Mouse (Mus musculus) embryonic facial prominence, embryonic 12.5 days (tissue): ENCODE results near the gene Thrap3. TPM values are rescaled to one million over a fixed set of nuclear protein-coding genes. Genes with fewer than 3 reads are reported as not detected.

Experiments
- ATAC-seq: fragments of 200-750 bp; cut with Nextera tagmentation; 2 replicates; pipeline ENCODE4 v1.8.0; 2017; ENCODE audit not compliant: insufficient number of reproducible peaks, insufficient read depth, low FRiP score, low TSS enrichment
- H3K27ac ChIP-seq: fragments of 300-500 bp; sonication (generic); 2 replicates; pipeline ENCODE4 v1.5.1; 2016; ENCODE audit warnings: mild to moderate bottlenecking
- H3K27me3 ChIP-seq: fragments of 300-500 bp; sonication (generic); 2 replicates; pipeline ENCODE4 v1.6.1; 2016; ENCODE audit warnings: mild to moderate bottlenecking, moderate library complexity
- H3K36me3 ChIP-seq: fragments of 300-500 bp; sonication (generic); 2 replicates; pipeline ENCODE4 v1.6.1; 2016; ENCODE audit warnings: mild to moderate bottlenecking
- H3K4me1 ChIP-seq: fragments of 300-500 bp; sonication (generic); 2 replicates; pipeline ENCODE4 v1.6.1; 2016
- H3K4me2 ChIP-seq: fragments of 300-500 bp; sonication (generic); replicated peaks from 2 replicates; pipeline ENCODE4 v1.6.1; 2016; ENCODE audit warnings: mild to moderate bottlenecking, moderate library complexity
- H3K4me3 ChIP-seq: fragments of 300-500 bp; sonication (generic); 2 replicates; pipeline ENCODE4 v1.5.1; 2016; ENCODE audit warnings: mild to moderate bottlenecking
- H3K9ac ChIP-seq: fragments of 300-500 bp; sonication (generic); 2 replicates; pipeline ENCODE4 v1.6.1; 2016; ENCODE audit warnings: mild to moderate bottlenecking, moderate library complexity
- H3K9me3 ChIP-seq: fragments of 300-500 bp; sonication (generic); 2 replicates; pipeline ENCODE4 v1.6.1; 2016; ENCODE audit warnings: mild to moderate bottlenecking, moderate library complexity
- WGBS: fragments of 180-500 bp; shearing (Covaris S2); methylation state at CpG from one replicate; pipeline ENCODE4 v1.1.7; 2016; 5-methylcytosine and 5-hydroxymethylcytosine counted together
- polyA plus RNA-seq: library from polyadenylated mRNA; unstranded; fragments of >200 nt; fragmentation: Nextera tagmentation; extraction: Ambion mirVana; gene quantifications from 2 replicates; pipeline ENCODE4 v1.2.1, GENCODE M21; 2016

The Thrap3 gene
- polyA plus RNA-seq, result 298 and 302 TPM in 2 replicates

- H3K36me3 ChIP-seq, result no peaks in the 10 kb centered on the region
- peak within 1 kb of the TSS; percentile 68 for H3K4me2 ChIP-seq
- H3K9ac ChIP-seq, result peak within 1 kb of the TSS; percentile 76
- H3K4me3 ChIP-seq, result peak within 1 kb of the TSS; percentile 83
- H3K27ac ChIP-seq, result peak within 1 kb of the TSS; percentile 97
- peak; percentile 98 for ATAC-seq
- WGBS, result under 1% methylated on average over 70 of the region's 75 CpGs
- no peaks in the 10 kb centered on the region for H3K27me3 ChIP-seq
- no peaks in the 10 kb centered on the region for H3K9me3 ChIP-seq
- peaks cover 25% of the 10 kb centered on the region for H3K4me1 ChIP-seq
Observed at GRCm38 (mm10) chr4:126202303-126203181, at the start of gene Thrap3. TSS of gene Thrap3 (minus strand) at chr4:126202760.

GRCm38 (mm10) chr4:126251655-126252254 is 49.2 kb upstream of the Thrap3 start:
- H3K9ac ChIP-seq, result peak overlapping the region; percentile 20; the same call in 1 of the 2 replicates
- H3K4me3 ChIP-seq, result no peak overlapping the region
- peaks cover 19% of the 10 kb centered on the region for H3K36me3 ChIP-seq

GRCm38 (mm10) chr4:126250659-126251058 is 48.1 kb upstream of the Thrap3 start:
- Histone ChIP-seq H3K4me3 (no peak overlapping the region), H3K27me3 (no peaks in the 10 kb centered on the region), H3K4me1 (peaks cover 64% of the 10 kb centered on the region), H3K9ac (no peak overlapping the region), H3K9me3 (no peaks in the 10 kb centered on the region), H3K36me3 (peaks cover 26% of the 10 kb centered on the region), H3K27ac (no peak overlapping the region), H3K4me2 (no peak overlapping the region)
- 59% methylated on average over 4 of the region's 4 CpGs for WGBS
- no peak for ATAC-seq

More at GRCm38 (mm10) chr4:126251655-126252254, 49.2 kb upstream of the Thrap3 start:
- ATAC-seq, result no peak
- WGBS, result 46% methylated on average over 11 of the region's 11 CpGs
- Histone ChIP-seq H3K4me1 (peaks cover 60% of the 10 kb centered on the region), H3K27ac (peak overlapping the region; percentile 54; the same call in 1 of the 2 replicates), H3K4me2 (peak overlapping the region; percentile 28), H3K27me3 (no peaks in the 10 kb centered on the region), H3K9me3 (no peaks in the 10 kb centered on the region)

GRCm38 (mm10) chr4:126248261-126248868 is 45.8 kb upstream of the Thrap3 start:
- no peak overlapping the region for H3K9ac ChIP-seq
- 25% methylated on average over 11 of the region's 11 CpGs for WGBS
- no peaks in the 10 kb centered on the region for H3K27me3 ChIP-seq
- H3K4me2 ChIP-seq, result no peak overlapping the region
- peaks cover 48% of the 10 kb centered on the region for H3K4me1 ChIP-seq
- H3K27ac ChIP-seq, result no peak overlapping the region
- H3K4me3 ChIP-seq, result no peak overlapping the region
- no peak for ATAC-seq
- peaks cover 32% of the 10 kb centered on the region for H3K36me3 ChIP-seq
- H3K9me3 ChIP-seq, result no peaks in the 10 kb centered on the region

GRCm38 (mm10) chr4:126246202-126246889 is 43.8 kb upstream of the Thrap3 start:
- Histone ChIP-seq H3K9ac (no peak overlapping the region; the same call in 1 of the 2 replicates), H3K36me3 (peaks cover 38% of the 10 kb centered on the region), H3K9me3 (no peaks in the 10 kb centered on the region), H3K27ac (no peak overlapping the region), H3K4me3 (no peak overlapping the region), H3K27me3 (no peaks in the 10 kb centered on the region), H3K4me1 (peaks cover 28% of the 10 kb centered on the region), H3K4me2 (no peak overlapping the region)
- 84% methylated on average over 13 of the region's 13 CpGs for WGBS
- ATAC-seq, result no peak

- peaks cover 61% of the 10 kb centered on the region for H3K36me3 ChIP-seq
Observed at GRCm38 (mm10) chr4:126242510-126242909, 40.0 kb upstream of the Thrap3 start.

GRCm38 (mm10) chr4:126241956-126242355 is 39.4 kb upstream of the Thrap3 start:
- ATAC-seq, result no peak
- 52% methylated on average over 9 of the region's 9 CpGs for WGBS
- peaks cover 64% of the 10 kb centered on the region for H3K36me3 ChIP-seq

More at GRCm38 (mm10) chr4:126242510-126242909, 40.0 kb upstream of the Thrap3 start:
- H3K4me2 ChIP-seq, result no peak overlapping the region
- H3K9ac ChIP-seq, result no peak overlapping the region
- H3K27me3 ChIP-seq, result no peaks in the 10 kb centered on the region
- 90% methylated on average over 6 of the region's 6 CpGs for WGBS
- H3K9me3 ChIP-seq, result no peaks in the 10 kb centered on the region
- no peak for ATAC-seq
- H3K4me1 ChIP-seq, result peaks cover 10% of the 10 kb centered on the region; the same call in 1 of the 2 replicates
- no peak overlapping the region for H3K27ac ChIP-seq
- H3K4me3 ChIP-seq, result no peak overlapping the region

GRCm38 (mm10) chr4:126239862-126240475 is 37.4 kb upstream of the Thrap3 start:
- Histone ChIP-seq H3K9ac (no peak overlapping the region), H3K4me2 (no peak overlapping the region), H3K27me3 (no peaks in the 10 kb centered on the region), H3K36me3 (peaks cover 71% of the 10 kb centered on the region), H3K27ac (no peak overlapping the region), H3K4me3 (no peak overlapping the region), H3K9me3 (no peaks in the 10 kb centered on the region), H3K4me1 (no peaks in the 10 kb centered on the region)
- no peak for ATAC-seq
- WGBS, result 90% methylated on average over 13 of the region's 13 CpGs

More at GRCm38 (mm10) chr4:126241956-126242355, 39.4 kb upstream of the Thrap3 start:
- Histone ChIP-seq H3K9me3 (no peaks in the 10 kb centered on the region), H3K9ac (no peak overlapping the region), H3K4me1 (peaks cover 6% of the 10 kb centered on the region; the same call in 1 of the 2 replicates), H3K4me2 (no peak overlapping the region), H3K4me3 (no peak overlapping the region), H3K27me3 (no peaks in the 10 kb centered on the region), H3K27ac (no peak overlapping the region)

GRCm38 (mm10) chr4:126237721-126238242 is 35.2 kb upstream of the Thrap3 start:
- WGBS, result 74% methylated on average over 5 of the region's 5 CpGs
- Histone ChIP-seq H3K9me3 (no peaks in the 10 kb centered on the region), H3K4me3 (no peak overlapping the region), H3K27ac (no peak overlapping the region), H3K4me2 (no peak overlapping the region), H3K27me3 (no peaks in the 10 kb centered on the region), H3K36me3 (peaks cover 92% of the 10 kb centered on the region), H3K4me1 (no peaks in the 10 kb centered on the region), H3K9ac (no peak overlapping the region)
- ATAC-seq, result no peak

GRCm38 (mm10) chr4:126236467-126237280 is 34.1 kb upstream of the Thrap3 start:
- H3K4me3 ChIP-seq, result no peak overlapping the region
- ATAC-seq, result no peak
- no peak overlapping the region for H3K27ac ChIP-seq
- H3K9me3 ChIP-seq, result no peaks in the 10 kb centered on the region
- WGBS, result 52% methylated on average over 63 of the region's 63 CpGs
- no peak overlapping the region for H3K9ac ChIP-seq
- H3K4me1 ChIP-seq, result no peaks in the 10 kb centered on the region
- 0 out of 2 replicates have a peak overlapping the region, but pooled peaks have one; percentile 11 for H3K4me2 ChIP-seq
- H3K36me3 ChIP-seq, result peaks cover 98% of the 10 kb centered on the region
- no peaks in the 10 kb centered on the region for H3K27me3 ChIP-seq
